Mouse (Mus musculus) heart, embryonic 15.5 days (tissue): ENCODE measurements around the gene Tkt. TPM values are rescaled to one million over a fixed set of nuclear protein-coding genes. Genes with fewer than 3 reads are reported as not detected.
"Not testable (repeated sequence)": the region's sequence is repeated elsewhere in the genome, so short reads cannot be mapped to it uniquely, and the experiment has no call there.

ENCODE experiments used
- ATAC-seq: fragments of 200-750 bp; cut with Nextera tagmentation; replicated peaks from 2 replicates; pipeline ENCODE4 v1.8.0; 2017; ENCODE audit warnings: low read depth, moderate TSS enrichment; ENCODE audit not compliant: insufficient number of reproducible peaks, insufficient read depth, low FRiP score
- H3K27ac ChIP-seq: fragments of 300-500 bp; sonication (generic); 2 replicates; pipeline ENCODE4 v1.5.1; 2015; ENCODE audit warnings: mild to moderate bottlenecking, inconsistent platforms
- H3K27me3 ChIP-seq: fragments of 300-500 bp; sonication (generic); 2 replicates; pipeline ENCODE4 v1.6.1; 2015; ENCODE audit warnings: inconsistent platforms
- H3K36me3 ChIP-seq: fragments of 300-500 bp; sonication (generic); 2 replicates; pipeline ENCODE4 v1.6.1; 2015; ENCODE audit warnings: mild to moderate bottlenecking, inconsistent platforms
- H3K4me1 ChIP-seq: fragments of 300-500 bp; sonication (generic); replicated peaks from 2 replicates; pipeline ENCODE4 v1.6.1; 2015; ENCODE audit warnings: inconsistent platforms
- H3K4me2 ChIP-seq: fragments of 300-500 bp; sonication (generic); 2 replicates; pipeline ENCODE4 v1.6.1; 2015; ENCODE audit warnings: inconsistent platforms, mild to moderate bottlenecking, moderate library complexity
- H3K4me3 ChIP-seq: fragments of 300-500 bp; sonication (generic); 2 replicates; pipeline ENCODE4 v1.5.1; 2015; ENCODE audit warnings: mild to moderate bottlenecking, inconsistent platforms
- H3K9ac ChIP-seq: fragments of 300-500 bp; sonication (generic); 2 replicates; pipeline ENCODE4 v1.6.1; 2015; ENCODE audit warnings: mild to moderate bottlenecking, inconsistent platforms
- H3K9me3 ChIP-seq: fragments of 300-500 bp; sonication (generic); replicated peaks from 2 replicates; pipeline ENCODE4 v1.6.1; 2016; ENCODE audit warnings: inconsistent platforms
- WGBS: fragments of 180-500 bp; shearing (Covaris S2); methylation state at CpG from one replicate; pipeline ENCODE4 v1.1.7; 2015; ENCODE audit warnings: mixed read lengths; 5-methylcytosine and 5-hydroxymethylcytosine counted together
- polyA plus RNA-seq: library from polyadenylated mRNA; unstranded; fragments of >200 nt; fragmentation: Nextera tagmentation; extraction: Ambion mirVana; gene quantifications from 2 replicates; pipeline ENCODE4 v1.2.1, GENCODE M21; 2015

Gene Tkt
- polyA plus RNA-seq, 1 experiment from 2014 or later: 65.8 TPM

- Histone ChIP-seq H3K9me3 (no peaks in the 10 kb centered on the region), H3K4me2 (no peak overlapping the region), H3K27me3 (no peaks in the 10 kb centered on the region), H3K4me1 (peaks cover 28% of the 10 kb centered on the region), H3K9ac (no peak overlapping the region), H3K4me3 (no peak overlapping the region), H3K27ac (no peak overlapping the region), H3K36me3 (peaks cover 62% of the 10 kb centered on the region)
- WGBS: 46% methylated on average over 8 of the region's 8 CpGs
- no peak for ATAC-seq
These were observed 25.1 kb downstream of the Tkt start for GRCm38 (mm10) chr14:30573235-30573634.

DNA sequence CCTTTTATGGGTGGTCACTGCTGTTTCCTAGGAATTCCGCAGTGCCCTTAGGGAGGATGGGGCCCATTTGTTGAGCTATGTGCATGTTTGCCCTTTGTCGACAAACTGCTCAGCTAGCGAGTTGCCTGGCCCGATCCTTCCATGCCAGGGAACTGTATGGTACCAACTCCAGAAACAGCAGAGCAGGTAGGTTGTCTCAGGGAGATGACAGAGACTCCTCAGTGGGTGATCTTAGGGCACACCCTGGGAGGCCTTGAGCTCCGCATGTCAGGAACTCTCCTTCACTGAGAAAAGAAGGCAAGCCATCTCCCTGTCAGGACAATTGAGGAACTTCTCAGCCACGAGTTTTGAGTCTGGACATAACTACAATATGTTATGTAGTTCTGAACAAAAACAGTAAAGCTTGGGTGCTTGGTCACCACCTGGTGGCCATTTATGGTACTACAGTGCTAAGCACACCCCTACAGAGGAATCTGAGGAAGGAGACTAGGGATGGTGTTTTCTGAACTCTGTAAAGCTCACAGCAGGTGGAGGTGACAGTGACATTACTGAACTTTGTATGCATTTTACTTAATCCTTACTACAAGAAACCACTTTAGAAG is 25.9 kb downstream of the Tkt start:
- Histone ChIP-seq H3K9me3 (no peaks in the 10 kb centered on the region), H3K27me3 (no peaks in the 10 kb centered on the region), H3K27ac (no peak overlapping the region), H3K4me1 (peaks cover 30% of the 10 kb centered on the region), H3K4me3 (no peak overlapping the region), H3K9ac (no peak overlapping the region), H3K4me2 (no peak overlapping the region), H3K36me3 (peaks cover 53% of the 10 kb centered on the region)
- no peak for ATAC-seq
- 55% methylated on average over 6 of the region's 6 CpGs for WGBS

DNA sequence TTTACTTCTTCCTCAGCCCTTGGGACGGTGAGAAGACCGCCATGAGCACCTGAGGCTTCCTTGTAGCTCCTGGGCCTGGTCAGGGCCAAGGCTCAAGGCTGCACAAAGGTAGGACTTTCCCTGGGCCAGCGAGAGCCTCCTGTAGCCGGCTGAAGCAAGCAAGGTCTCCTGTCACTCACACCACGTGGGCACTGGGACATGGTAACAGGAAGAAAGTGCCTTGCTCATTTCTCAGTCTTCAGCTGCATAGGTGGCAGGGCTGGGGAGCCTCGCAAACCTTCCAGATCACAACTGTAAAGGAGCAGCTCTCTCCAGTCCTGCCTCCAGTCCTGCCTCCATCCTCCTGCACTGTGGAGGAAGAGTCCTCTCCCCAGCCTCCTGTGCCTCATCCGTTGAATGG is 27.6 kb downstream of the Tkt start:
- WGBS: 64% methylated on average over 7 of the region's 7 CpGs
- Histone ChIP-seq H3K9ac (no peak overlapping the region), H3K36me3 (peaks cover 37% of the 10 kb centered on the region), H3K9me3 (no peaks in the 10 kb centered on the region), H3K4me1 (peaks cover 22% of the 10 kb centered on the region), H3K4me3 (no peak overlapping the region), H3K4me2 (no peak overlapping the region), H3K27me3 (no peaks in the 10 kb centered on the region), H3K27ac (no peak overlapping the region)
- no peak for ATAC-seq

- Histone ChIP-seq H3K27ac (no peak overlapping the region), H3K4me1 (peaks cover 21% of the 10 kb centered on the region), H3K36me3 (peaks cover 33% of the 10 kb centered on the region), H3K4me3 (no peak overlapping the region), H3K9ac (no peak overlapping the region), H3K9me3 (no peaks in the 10 kb centered on the region), H3K4me2 (no peak overlapping the region), H3K27me3 (no peaks in the 10 kb centered on the region)
- ATAC-seq: no peak
- WGBS: 40% methylated on average over 5 of the region's 5 CpGs
These were observed 28.1 kb downstream of the Tkt start for GRCm38 (mm10) chr14:30576260-30576659.

GRCm38 (mm10) chr14:30577303-30578062 is 29.3 kb downstream of the Tkt start:
- ATAC-seq: peak; percentile 38; the same call in 1 of the 2 replicates
- 18% methylated on average over 10 of the region's 12 CpGs for WGBS
- H3K4me3 ChIP-seq, H3K27me3 ChIP-seq, H3K9ac ChIP-seq, H3K9me3 ChIP-seq, H3K4me2 ChIP-seq: not testable (repeated sequence)
- peaks cover 21% of the 10 kb centered on the region for H3K4me1 ChIP-seq
- peaks cover 20% of the 10 kb centered on the region for H3K36me3 ChIP-seq
- H3K27ac ChIP-seq: peak overlapping the region; percentile 26; the same call in 1 of the 2 replicates

DNA sequence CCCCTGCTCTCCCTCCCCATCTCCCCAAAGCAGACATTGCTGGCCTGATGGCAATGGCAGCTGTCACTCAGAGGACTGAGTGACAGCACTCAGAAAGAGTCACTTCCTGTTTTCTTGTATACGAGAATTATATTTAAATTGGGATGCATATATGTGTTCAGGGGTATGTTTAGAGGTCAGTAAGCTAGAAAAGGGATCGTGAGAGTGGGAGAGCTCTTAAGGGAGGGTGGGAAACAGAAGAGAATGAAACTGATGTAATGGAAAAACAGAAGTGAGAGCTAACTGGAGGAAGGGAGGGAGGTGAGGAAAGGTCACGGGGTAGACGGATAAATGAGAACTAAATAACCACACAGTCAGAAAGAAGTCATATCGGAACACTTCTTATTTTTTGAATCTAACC is 31.0 kb downstream of the Tkt start:
- no peak for ATAC-seq
- Histone ChIP-seq H3K36me3 (peaks cover 6% of the 10 kb centered on the region; the same call in 1 of the 2 replicates), H3K27me3 (no peaks in the 10 kb centered on the region), H3K4me3 (no peak overlapping the region), H3K4me2 (no peak overlapping the region), H3K9me3 (no peaks in the 10 kb centered on the region), H3K4me1 (peaks cover 22% of the 10 kb centered on the region), H3K27ac (no peak overlapping the region), H3K9ac (no peak overlapping the region)
- WGBS: 45% methylated on average over 5 of the region's 5 CpGs

DNA sequence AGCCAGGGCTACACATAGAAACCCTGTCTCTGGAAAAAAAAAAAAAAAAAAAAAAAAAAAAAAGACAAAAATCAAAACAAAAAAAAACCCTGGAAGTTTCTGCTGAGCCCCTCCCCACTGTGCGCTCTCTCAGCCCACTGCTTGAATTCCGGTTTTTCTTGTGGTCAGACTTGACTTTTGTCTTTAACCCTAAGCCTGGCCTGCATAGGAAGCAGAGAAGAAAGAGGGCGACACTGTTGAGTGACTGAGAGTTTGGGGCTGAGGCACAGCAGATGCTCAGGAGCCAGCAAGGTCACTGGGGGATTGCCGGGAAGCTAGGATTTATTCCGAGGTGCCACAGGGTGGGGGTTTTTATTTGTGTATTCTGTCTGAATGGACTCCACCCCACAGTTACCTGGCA is 31.7 kb downstream of the Tkt start:
- 36% methylated on average over 5 of the region's 5 CpGs for WGBS
- no peaks in the 10 kb centered on the region for H3K9me3 ChIP-seq
- no peak overlapping the region for H3K27ac ChIP-seq
- no peak overlapping the region for H3K4me3 ChIP-seq
- peaks cover under 1% of the 10 kb centered on the region; the same call in 1 of the 2 replicates for H3K36me3 ChIP-seq
- no peak overlapping the region for H3K4me2 ChIP-seq
- no peaks in the 10 kb centered on the region for H3K27me3 ChIP-seq
- no peak for ATAC-seq
- no peak overlapping the region for H3K9ac ChIP-seq
- peaks cover 30% of the 10 kb centered on the region for H3K4me1 ChIP-seq

DNA sequence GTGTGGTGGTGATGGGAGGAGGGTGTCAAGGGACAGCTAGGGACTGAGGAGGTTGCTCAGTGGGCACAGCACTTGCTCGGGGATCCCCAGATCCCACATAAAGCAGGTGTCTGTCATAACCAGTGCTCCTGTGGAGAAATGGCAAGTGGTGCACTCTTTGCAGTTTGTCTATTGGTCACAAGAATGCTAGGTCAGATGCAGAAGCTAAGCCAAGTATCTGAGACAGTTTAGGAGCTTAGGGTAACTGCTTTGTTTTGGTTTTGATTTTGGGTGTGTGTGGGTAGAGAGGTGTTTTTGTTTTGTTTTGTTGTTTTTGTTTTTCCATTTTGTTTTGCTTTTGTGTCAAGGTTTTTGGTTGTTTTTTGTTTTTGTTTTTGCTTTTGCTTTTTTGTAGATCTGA is 33.1 kb downstream of the Tkt start:
- no peak overlapping the region for H3K4me3 ChIP-seq
- no peak for ATAC-seq
- no peaks in the 10 kb centered on the region for H3K27me3 ChIP-seq
- H3K9ac ChIP-seq: no peak overlapping the region
- no peaks in the 10 kb centered on the region for H3K36me3 ChIP-seq
- H3K9me3 ChIP-seq: no peaks in the 10 kb centered on the region
- no peak overlapping the region for H3K4me2 ChIP-seq
- no peak overlapping the region for H3K27ac ChIP-seq
- peaks cover 31% of the 10 kb centered on the region for H3K4me1 ChIP-seq
- 85% methylated on average over 1 of the region's 1 CpGs for WGBS

DNA sequence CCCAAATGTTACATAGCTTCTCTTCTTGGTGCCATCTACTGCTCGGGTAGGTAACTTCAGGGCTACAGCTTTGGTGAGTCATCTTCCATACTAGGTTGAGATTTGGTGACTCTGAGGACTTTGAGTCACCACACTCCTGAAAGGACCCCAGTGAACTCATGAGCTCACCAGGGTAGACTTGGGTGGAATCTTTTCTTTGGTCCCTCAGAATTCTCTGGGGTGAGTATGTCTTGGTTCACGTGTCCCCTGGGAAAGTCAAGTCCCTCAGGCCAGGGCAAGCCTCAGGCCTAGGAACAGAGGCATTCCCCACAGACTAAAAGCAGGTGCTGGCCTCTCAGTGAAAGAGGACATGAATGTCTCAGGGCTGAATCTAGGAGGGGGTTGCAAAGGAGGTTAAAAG is 35.9 kb downstream of the Tkt start:
- Histone ChIP-seq H3K36me3 (no peaks in the 10 kb centered on the region), H3K4me1 (peaks cover 32% of the 10 kb centered on the region), H3K9me3 (no peaks in the 10 kb centered on the region), H3K4me2 (no peak overlapping the region), H3K27me3 (no peaks in the 10 kb centered on the region), H3K9ac (peak overlapping the region; percentile 30; the same call in 1 of the 2 replicates), H3K27ac (0 out of 2 replicates have a peak overlapping the region, but pooled peaks have one; percentile 22), H3K4me3 (no peak overlapping the region)
- ATAC-seq: no peak
- WGBS: 51% methylated on average over 2 of the region's 2 CpGs

DNA sequence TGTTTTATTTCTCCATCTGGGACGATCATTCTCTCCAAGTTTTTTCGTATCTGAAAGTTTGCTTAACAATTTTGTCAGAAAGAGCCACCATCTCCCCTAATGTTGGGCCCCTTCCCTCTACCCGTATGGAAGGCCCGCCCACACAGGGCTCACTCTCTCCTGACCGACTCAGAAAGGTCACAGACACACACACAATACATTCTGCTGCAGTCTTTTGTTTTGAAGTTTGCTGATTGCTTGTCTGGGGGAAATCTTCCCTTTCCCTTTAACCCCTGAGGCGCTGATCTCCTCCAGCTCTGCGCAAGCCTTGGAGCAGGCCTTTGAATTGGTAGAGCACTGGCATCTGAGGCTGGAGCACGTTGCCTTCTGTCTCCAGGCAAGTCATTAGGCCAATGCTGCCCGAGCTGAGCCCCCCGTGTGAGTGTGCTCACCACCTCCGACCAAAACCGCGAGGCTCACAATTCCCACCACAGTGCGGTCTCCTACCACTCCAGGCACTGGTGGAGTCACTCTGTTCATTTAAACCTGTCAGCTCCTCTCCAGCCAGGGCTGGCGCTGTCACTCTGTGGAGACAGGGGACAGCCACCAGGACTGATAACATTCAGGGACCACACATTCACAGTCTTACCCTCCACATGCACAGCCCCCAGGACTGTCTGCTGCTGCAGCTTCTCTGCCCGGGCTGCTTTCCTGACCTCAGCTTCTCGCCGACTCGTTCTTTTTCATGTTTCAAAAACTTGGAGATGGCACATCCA is 36.5 kb downstream of the Tkt start:
- Histone ChIP-seq H3K27me3 (no peaks in the 10 kb centered on the region), H3K4me2 (peak overlapping the region; percentile 43), H3K9me3 (no peaks in the 10 kb centered on the region), H3K4me1 (peaks cover 32% of the 10 kb centered on the region), H3K36me3 (no peaks in the 10 kb centered on the region), H3K4me3 (peak overlapping the region; percentile 2; the same call in 1 of the 2 replicates), H3K9ac (peak overlapping the region; percentile 30; the same call in 1 of the 2 replicates), H3K27ac (peak overlapping the region; percentile 32; the same call in 1 of the 2 replicates)
- 21% methylated on average over 19 of the region's 19 CpGs for WGBS
- peak; percentile 40; the same call in 1 of the 2 replicates for ATAC-seq

GRCm38 (mm10) chr14:30585323-30585722 is 37.2 kb downstream of the Tkt start:
- Histone ChIP-seq H3K9me3 (no peaks in the 10 kb centered on the region), H3K27me3 (no peaks in the 10 kb centered on the region), H3K4me2 (peak overlapping the region; percentile 43), H3K4me3 (no peak overlapping the region; the same call in 1 of the 2 replicates), H3K4me1 (peaks cover 30% of the 10 kb centered on the region), H3K9ac (no peak overlapping the region), H3K27ac (no peak overlapping the region), H3K36me3 (no peaks in the 10 kb centered on the region)
- no peak for ATAC-seq
- 80% methylated on average over 5 of the region's 5 CpGs for WGBS
